30 mouse cellular contexts compared by ENCODE assay signal in genomic region chr19:4015635-4016034, GRCm38 (mm10). TPM values are rescaled to one million over a fixed set of nuclear protein-coding genes. Genes with fewer than 3 reads are reported as not detected.
A peak's percentile ranks its signal among the peaks of the same experiment; 100 is the strongest.
DNase-seq lines count a peak whose midpoint lies in the region; ATAC-seq and TF ChIP-seq lines count a peak whose summit lies in the region.
"Had no signal": no experiment of that assay in that cellular context is flagged by ENCODE, and none has a peak within 500 bp of the region (broad histone marks: within the 10 kb centered on the region; RNA-seq: fewer than 3 reads in every experiment).

No protein-coding gene starts in this region.

- peak; percentile 86 for DNase-seq in heart, adult 11 months
- DNase-seq in heart, postnatal 25 days (ENCODE audit: low spot score), result no peak
- no peak for DNase-seq in liver, postnatal 0 days
- no peak for DNase-seq in layer of hippocampus, adult 9-10 months (ENCODE audit: low spot score)
- DNase-seq in frontal cortex, adult 2 months (ENCODE audit: extremely low spot score in 1 of 2, low spot score in 1 of 2), result no peak
- DNase-seq: adrenal gland, postnatal 36 days; cerebellum, adult 8-10 months; cerebellum, postnatal 25 days; forebrain, postnatal 0 days; gastrocnemius, postnatal 10 days; heart, postnatal 10 days; kidney, adult 11 months; kidney, postnatal 36 days; thymus, postnatal 14 days had no signal

- H3K9ac ChIP-seq in neural tube, embryonic 13.5 days, result 0 out of 2 replicates have a peak overlapping the region, but pooled peaks have one; percentile 5
- H3K9ac ChIP-seq in neural tube, embryonic 15.5 days (replicated peaks), result no peak overlapping the region
- H3K9ac ChIP-seq in liver, embryonic 12.5 days, result peak overlapping the region; percentile 23
- no peak overlapping the region for H3K9ac ChIP-seq in liver, postnatal 0 days (replicated peaks)
- H3K9ac ChIP-seq: embryonic facial prominence, embryonic 15.5 days; forebrain, embryonic 12.5 days; forebrain, postnatal 0 days; hindbrain, embryonic 12.5 days; limb, embryonic 15.5 days; lung, embryonic 15.5 days; stomach, embryonic 15.5 days had no signal

- peaks cover 4% of the 10 kb centered on the region; the same call in 1 of the 2 replicates for H3K36me3 ChIP-seq in neural tube, embryonic 13.5 days
- H3K36me3 ChIP-seq in neural tube, embryonic 15.5 days, result 0 out of 2 replicates have a peak, but pooled peaks cover 4% of the 10 kb centered on the region
- H3K36me3 ChIP-seq in liver, embryonic 12.5 days, result peaks cover 6% of the 10 kb centered on the region
- H3K36me3 ChIP-seq in liver, postnatal 0 days (replicated peaks; ENCODE audit: insufficient read depth, low read length), result peaks cover 5% of the 10 kb centered on the region
- H3K36me3 ChIP-seq: embryonic facial prominence, embryonic 15.5 days; forebrain, embryonic 12.5 days; hindbrain, embryonic 12.5 days had no signal

- H3K4me1 ChIP-seq in neural tube, embryonic 13.5 days (replicated peaks), result peaks cover 20% of the 10 kb centered on the region
- H3K4me1 ChIP-seq in neural tube, embryonic 15.5 days, result peaks cover 21% of the 10 kb centered on the region
- peaks cover 65% of the 10 kb centered on the region for H3K4me1 ChIP-seq in liver, embryonic 12.5 days
- H3K4me1 ChIP-seq in liver, postnatal 0 days (ENCODE audit: insufficient read depth), result peaks cover 19% of the 10 kb centered on the region

- no peak overlapping the region for H3K4me3 ChIP-seq in neural tube, embryonic 13.5 days
- no peak overlapping the region for H3K4me3 ChIP-seq in neural tube, embryonic 15.5 days (replicated peaks)
- no peak overlapping the region for H3K4me3 ChIP-seq in liver, embryonic 12.5 days
- H3K4me3 ChIP-seq in liver, postnatal 0 days (ENCODE audit: low read depth, low read length), result no peak overlapping the region
- H3K4me3 ChIP-seq: embryonic facial prominence, embryonic 10.5 days; embryonic facial prominence, embryonic 15.5 days; forebrain, embryonic 12.5 days; heart, embryonic 13.5 days; hindbrain, embryonic 12.5 days; limb, embryonic 10.5 days; limb, embryonic 15.5 days; lung, embryonic 15.5 days; midbrain, embryonic 10.5 days; stomach, embryonic 15.5 days had no signal

- H3K27me3 ChIP-seq in neural tube, embryonic 13.5 days, result no peaks in the 10 kb centered on the region
- no peaks in the 10 kb centered on the region for H3K27me3 ChIP-seq in neural tube, embryonic 15.5 days (replicated peaks)
- no peaks in the 10 kb centered on the region for H3K27me3 ChIP-seq in liver, embryonic 12.5 days (replicated peaks)
- no peaks in the 10 kb centered on the region for H3K27me3 ChIP-seq in liver, postnatal 0 days (ENCODE audit: insufficient read depth, low read length)
- H3K27me3 ChIP-seq: embryonic facial prominence, embryonic 15.5 days; heart, embryonic 13.5 days; hindbrain, embryonic 12.5 days; limb, embryonic 15.5 days; lung, embryonic 15.5 days; Patski; stomach, embryonic 15.5 days had no signal

- WGBS in neural tube, embryonic 13.5 days, result 64% methylated on average over 5 of the region's 5 CpGs
- WGBS in neural tube, embryonic 15.5 days, result 72% methylated on average over 5 of the region's 5 CpGs
- WGBS in liver, embryonic 12.5 days (ENCODE audit: insufficient replicate concordance), result 19% methylated on average over 5 of the region's 5 CpGs
- WGBS in liver, postnatal 0 days (ENCODE audit: insufficient replicate concordance), result 45% methylated on average over 5 of the region's 5 CpGs

- TF ChIP-seq EP300 in liver, postnatal 0 days (IDR thresholded peaks at IDR 0.05; ENCODE audit: low read depth), result peak; percentile 22; the same call in 1 of the 2 replicates

- TF ChIP-seq CTCF in liver, postnatal 0 days (IDR thresholded peaks at IDR 0.05; ENCODE audit: low read depth), result no peak

- no peak overlapping the region for H3K27ac ChIP-seq in neural tube, embryonic 13.5 days (replicated peaks)
- no peak overlapping the region for H3K27ac ChIP-seq in neural tube, embryonic 15.5 days (replicated peaks)
- peak overlapping the region; percentile 84 for H3K27ac ChIP-seq in liver, embryonic 12.5 days
- H3K27ac ChIP-seq in liver, postnatal 0 days (ENCODE audit: low read depth), result 0 out of 2 replicates have a peak overlapping the region, but pooled peaks have one; percentile 13
- H3K27ac ChIP-seq: embryonic facial prominence, embryonic 15.5 days; forebrain, embryonic 12.5 days; heart, embryonic 13.5 days; hindbrain, embryonic 12.5 days; limb, embryonic 10.5 days; limb, embryonic 15.5 days; lung, embryonic 15.5 days; midbrain, embryonic 10.5 days; stomach, embryonic 15.5 days had no signal

- ATAC-seq in neural tube, embryonic 13.5 days (ENCODE audit: low read depth), result no peak
- ATAC-seq in neural tube, embryonic 15.5 days (ENCODE audit: low FRiP score), result no peak
- peak; percentile 44 for ATAC-seq in liver, embryonic 12.5 days
- ATAC-seq in liver, postnatal 0 days, result no peak
- ATAC-seq: forebrain, postnatal 0 days; midbrain, embryonic 16.5 days; Patski had no signal

- H3K4me2 ChIP-seq in neural tube, embryonic 13.5 days, result no peak overlapping the region
- no peak overlapping the region for H3K4me2 ChIP-seq in neural tube, embryonic 15.5 days
- H3K4me2 ChIP-seq in liver, embryonic 12.5 days, result peak overlapping the region; percentile 24
- H3K4me2 ChIP-seq in liver, postnatal 0 days (ENCODE audit: low read depth, low read length), result no peak overlapping the region
- H3K4me2 ChIP-seq: embryonic facial prominence, embryonic 15.5 days; forebrain, embryonic 12.5 days; heart, embryonic 13.5 days; hindbrain, embryonic 12.5 days; limb, embryonic 15.5 days; lung, embryonic 15.5 days; stomach, embryonic 15.5 days had no signal

- intact Hi-C loops in heart, postnatal 25 days (cut with DNase I), result loop anchor here (5.0 kb wide), 1 partner anchor 212 kb away; no protein-coding TSS in a partner anchor

- H3K9me3 ChIP-seq in neural tube, embryonic 13.5 days, result no peaks in the 10 kb centered on the region
- H3K9me3 ChIP-seq in neural tube, embryonic 15.5 days (replicated peaks), result no peaks in the 10 kb centered on the region
- no peaks in the 10 kb centered on the region for H3K9me3 ChIP-seq in liver, embryonic 12.5 days (replicated peaks)
- H3K9me3 ChIP-seq in liver, postnatal 0 days (ENCODE audit: low read length), result no peaks in the 10 kb centered on the region
- H3K9me3 ChIP-seq: embryonic facial prominence, embryonic 10.5 days; embryonic facial prominence, embryonic 15.5 days; forebrain, embryonic 12.5 days; G1E; heart, embryonic 13.5 days; hindbrain, embryonic 12.5 days; limb, embryonic 10.5 days; limb, embryonic 15.5 days; lung, embryonic 15.5 days; midbrain, embryonic 10.5 days; stomach, embryonic 15.5 days had no signal

RNA-seq across cellular contexts. Expression of gene Ndufv1, which starts 3.0 kb away (rescaled TPM):
- 1,000 to 10,000 TPM; 1,136 to 1,167 TPM for total RNA-seq in heart, postnatal 25 days (2021)
- 217 and 222 TPM in 2 replicates for polyA plus RNA-seq in neural tube, embryonic 13.5 days (2015; fragmentation: Nextera tagmentation; extraction: Ambion mirVana)
- polyA plus RNA-seq in neural tube, embryonic 15.5 days (2015; fragmentation: Nextera tagmentation; extraction: Ambion mirVana), result 262 and 279 TPM in 2 replicates
- 186 and 187 TPM in 2 replicates for polyA plus RNA-seq in liver, embryonic 12.5 days (2016; fragmentation: Nextera tagmentation; extraction: Ambion mirVana)
- 171 and 172 TPM in 2 replicates for polyA plus RNA-seq in liver, postnatal 0 days (2015; fragmentation: Nextera tagmentation; extraction: Ambion mirVana)
- polyA plus RNA-seq in frontal cortex, adult 2 months (2012; rRNA removed), result 248 and 270 TPM in 2 replicates

RNA-seq across cellular contexts. Expression of gene Doc2g, which starts 12.5 kb away (rescaled TPM):
- 100 to 1,000 TPM; 148 to 152 TPM for total RNA-seq in heart, postnatal 25 days (2021)
- polyA plus RNA-seq in neural tube, embryonic 13.5 days (2015; fragmentation: Nextera tagmentation; extraction: Ambion mirVana), result 6.0 and 7.1 TPM in 2 replicates
- polyA plus RNA-seq in neural tube, embryonic 15.5 days (2015; fragmentation: Nextera tagmentation; extraction: Ambion mirVana), result 6.0 and 6.7 TPM in 2 replicates
- 1.3 and 1.5 TPM in 2 replicates for polyA plus RNA-seq in liver, embryonic 12.5 days (2016; fragmentation: Nextera tagmentation; extraction: Ambion mirVana)
- polyA plus RNA-seq in liver, postnatal 0 days (2015; fragmentation: Nextera tagmentation; extraction: Ambion mirVana), result 0.36 and 0.74 TPM in 2 replicates
- polyA plus RNA-seq in frontal cortex, adult 2 months (2012; rRNA removed), result 287 and 325 TPM in 2 replicates

RNA-seq across cellular contexts. Expression of gene Gm49405, which starts 15.2 kb away (rescaled TPM):
- total RNA-seq in heart, postnatal 25 days (2021), result 1 to 10 TPM; 2.0 to 2.2 TPM
- polyA plus RNA-seq in neural tube, embryonic 13.5 days (2015; fragmentation: Nextera tagmentation; extraction: Ambion mirVana), result 4.7 and 6.0 TPM in 2 replicates
- 4.5 and 5.7 TPM in 2 replicates for polyA plus RNA-seq in neural tube, embryonic 15.5 days (2015; fragmentation: Nextera tagmentation; extraction: Ambion mirVana)
- 0.85 and 1.1 TPM in 2 replicates for polyA plus RNA-seq in liver, embryonic 12.5 days (2016; fragmentation: Nextera tagmentation; extraction: Ambion mirVana)
- polyA plus RNA-seq in liver, postnatal 0 days (2015; fragmentation: Nextera tagmentation; extraction: Ambion mirVana), result 0.26 and 0.49 TPM in 2 replicates
- 6.3 TPM in 2 replicates for polyA plus RNA-seq in frontal cortex, adult 2 months (2012; rRNA removed)

RNA-seq across cellular contexts. Expression of gene Nudt8, which starts 15.3 kb away (rescaled TPM):
- total RNA-seq in heart, postnatal 25 days (2021), result 100 to 1,000 TPM; 109 to 118 TPM
- polyA plus RNA-seq in neural tube, embryonic 13.5 days (2015; fragmentation: Nextera tagmentation; extraction: Ambion mirVana), result 22.5 and 22.9 TPM in 2 replicates
- 26.1 and 26.8 TPM in 2 replicates for polyA plus RNA-seq in neural tube, embryonic 15.5 days (2015; fragmentation: Nextera tagmentation; extraction: Ambion mirVana)
- polyA plus RNA-seq in liver, embryonic 12.5 days (2016; fragmentation: Nextera tagmentation; extraction: Ambion mirVana), result 18.6 and 21.0 TPM in 2 replicates
- 22.0 and 23.0 TPM in 2 replicates for polyA plus RNA-seq in liver, postnatal 0 days (2015; fragmentation: Nextera tagmentation; extraction: Ambion mirVana)
- 7.1 and 8.4 TPM in 2 replicates for polyA plus RNA-seq in frontal cortex, adult 2 months (2012; rRNA removed)

RNA-seq across cellular contexts. Expression of gene Gstp1, which starts 22.1 kb away (rescaled TPM):
- 100 to 1,000 TPM; 321 to 327 TPM for total RNA-seq in heart, postnatal 25 days (2021)
- polyA plus RNA-seq in neural tube, embryonic 13.5 days (2015; fragmentation: Nextera tagmentation; extraction: Ambion mirVana), result 383 and 433 TPM in 2 replicates
- 552 and 568 TPM in 2 replicates for polyA plus RNA-seq in neural tube, embryonic 15.5 days (2015; fragmentation: Nextera tagmentation; extraction: Ambion mirVana)
- polyA plus RNA-seq in liver, embryonic 12.5 days (2016; fragmentation: Nextera tagmentation; extraction: Ambion mirVana), result 583 and 622 TPM in 2 replicates
- 428 and 442 TPM in 2 replicates for polyA plus RNA-seq in liver, postnatal 0 days (2015; fragmentation: Nextera tagmentation; extraction: Ambion mirVana)
- 454 and 506 TPM in 2 replicates for polyA plus RNA-seq in frontal cortex, adult 2 months (2012; rRNA removed)

Comparison
In these comparisons a context has a peak if more than half of its experiments do, and no peak if none do; other contexts are left out.
1. H3K9ac ChIP-seq: peak in neural tube, embryonic 13.5 days (single experiment) and liver, embryonic 12.5 days (single experiment); none in neural tube, embryonic 15.5 days (single experiment) and liver, postnatal 0 days (single experiment).
2. H3K27ac ChIP-seq: peak in liver, embryonic 12.5 days (single experiment) and liver, postnatal 0 days (single experiment); none in neural tube, embryonic 13.5 days (single experiment) and neural tube, embryonic 15.5 days (single experiment).
3. RNA of gene Doc2g, which starts 12.5 kb away (polyA plus RNA-seq): 287 to 325 TPM in frontal cortex, adult 2 months; 6.0 to 7.1 TPM in neural tube, embryonic 13.5 days, 6.0 to 6.7 TPM in neural tube, embryonic 15.5 days, 1.3 to 1.5 TPM in liver, embryonic 12.5 days and 0.36 to 0.74 TPM in liver, postnatal 0 days; every median in the first group is over 10 times any median in the second.